23 mouse cellular contexts compared by ENCODE assay signal in genomic region chr10:122652578-122652977, GRCm38 (mm10).
"Had no signal": no experiment of that assay in that cellular context is flagged by ENCODE, and none has a peak within 500 bp of the region (broad histone marks: within the 10 kb centered on the region; RNA-seq: fewer than 3 reads in every experiment).

No protein-coding gene starts in this region.

- H3K4me3 ChIP-seq: heart, embryonic 10.5 days; heart, embryonic 12.5 days; hindbrain, embryonic 13.5 days; hindbrain, embryonic 15.5 days; intestine, embryonic 15.5 days; layer of hippocampus, adult 2 months; left cerebral cortex, adult 2 months; limb, embryonic 13.5 days; limb, embryonic 15.5 days; liver, embryonic 12.5 days had no signal

- DNase-seq: gastrocnemius, postnatal 14 days; gastrocnemius, postnatal 36 days; heart, adult 18-20 months; heart, postnatal 14 days; heart, postnatal 36 days; kidney, adult 18-20 months; kidney, adult 8-10 months; kidney, postnatal 10 days; kidney, postnatal 25 days; kidney, postnatal 4 days; left cerebral cortex, postnatal 4 days had no signal

- H3K4me1 ChIP-seq: heart, embryonic 10.5 days; heart, embryonic 12.5 days; hindbrain, embryonic 13.5 days; hindbrain, embryonic 15.5 days; intestine, embryonic 15.5 days; limb, embryonic 13.5 days; limb, embryonic 15.5 days; liver, embryonic 12.5 days had no signal

- H3K36me3 ChIP-seq: heart, embryonic 10.5 days; heart, embryonic 12.5 days; hindbrain, embryonic 13.5 days; hindbrain, embryonic 15.5 days; intestine, embryonic 15.5 days; limb, embryonic 13.5 days; limb, embryonic 15.5 days; liver, embryonic 12.5 days had no signal

- H3K9me3 ChIP-seq: heart, embryonic 10.5 days; hindbrain, embryonic 13.5 days; hindbrain, embryonic 15.5 days; intestine, embryonic 15.5 days; limb, embryonic 13.5 days; limb, embryonic 15.5 days had no signal

- H3K27me3 ChIP-seq: heart, embryonic 12.5 days; hindbrain, embryonic 13.5 days; hindbrain, embryonic 15.5 days; intestine, embryonic 15.5 days; limb, embryonic 13.5 days; limb, embryonic 15.5 days; liver, embryonic 12.5 days had no signal

- H3K27ac ChIP-seq: heart, embryonic 10.5 days; hindbrain, embryonic 13.5 days; hindbrain, embryonic 15.5 days; hindbrain, postnatal 0 days; intestine, embryonic 15.5 days; layer of hippocampus, adult 2 months; left cerebral cortex, adult 2 months; limb, embryonic 13.5 days; limb, embryonic 15.5 days; liver, embryonic 12.5 days had no signal

- ATAC-seq: hindbrain, postnatal 0 days; intestine, embryonic 15.5 days; intestine, postnatal 0 days; liver, embryonic 12.5 days had no signal
